Mouse (Mus musculus): ENCODE data around the gene Cuedc1.

Cuedc1 gene

GRCm38 (mm10) chr11:88241468-88242301, 143.8 kb downstream of the Cuedc1 start:
- no peak for DNase-seq

Measured in spleen, adult 18-20 months (tissue).